Mouse (Mus musculus): ENCODE results near the gene Dhh. TPM values are rescaled to one million over a fixed set of nuclear protein-coding genes. Genes with fewer than 3 reads are reported as not detected.
"Not testable (repeated sequence)": the region's sequence is repeated elsewhere in the genome, so short reads cannot be mapped to it uniquely, and the experiment has no call there.

Gene Dhh
- total RNA-seq (2015; ENCODE audit: low replicate concordance) (not detected in 2 replicates), total RNA-seq (2017; ENCODE audit: low replicate concordance) (not detected in 2 replicates)

GRCm38 (mm10) chr15:98897928-98898800 is at the start of gene Dhh:
TSS of gene Dhh (minus strand) at chr15:98898540.
- no peak for ATAC-seq (replicated peaks; ENCODE audit: low FRiP score, poor library complexity, severe bottlenecking)

- no peak for ATAC-seq (replicated peaks; ENCODE audit: low FRiP score, poor library complexity, severe bottlenecking)
Measured at GRCm38 (mm10) chr15:98947884-98948283, 49.5 kb upstream of the Dhh start.

GRCm38 (mm10) chr15:98943133-98943532 is 44.8 kb upstream of the Dhh start:
- ATAC-seq (replicated peaks; ENCODE audit: low FRiP score, poor library complexity, severe bottlenecking) = no peak

GRCm38 (mm10) chr15:98942081-98942480 is 43.7 kb upstream of the Dhh start:
- no peak for ATAC-seq (replicated peaks; ENCODE audit: low FRiP score, poor library complexity, severe bottlenecking)

GRCm38 (mm10) chr15:98941539-98941938 is 43.2 kb upstream of the Dhh start:
- ATAC-seq (replicated peaks; ENCODE audit: low FRiP score, poor library complexity, severe bottlenecking) = no peak

- no peak for ATAC-seq (replicated peaks; ENCODE audit: low FRiP score, poor library complexity, severe bottlenecking)
Measured at GRCm38 (mm10) chr15:98940816-98941215, 42.5 kb upstream of the Dhh start.

- ATAC-seq (replicated peaks; ENCODE audit: low FRiP score, poor library complexity, severe bottlenecking) = peak; percentile 79
Measured at GRCm38 (mm10) chr15:98934217-98934839, 36.0 kb upstream of the Dhh start, which contains the start of gene Tuba1b. TSS of gene Tuba1b (minus strand) at chr15:98934565.

GRCm38 (mm10) chr15:98933833-98934216 is 35.5 kb upstream of the Dhh start:
- peak; percentile 81 for ATAC-seq (replicated peaks; ENCODE audit: low FRiP score, poor library complexity, severe bottlenecking)

- ATAC-seq (replicated peaks; ENCODE audit: low FRiP score, poor library complexity, severe bottlenecking) = not testable (repeated sequence)
Measured at GRCm38 (mm10) chr15:98933004-98933671, 34.8 kb upstream of the Dhh start.

- ATAC-seq (replicated peaks; ENCODE audit: low FRiP score, poor library complexity, severe bottlenecking) = no peak
Measured at GRCm38 (mm10) chr15:98930998-98931397, 32.7 kb upstream of the Dhh start.

- ATAC-seq (replicated peaks; ENCODE audit: low FRiP score, poor library complexity, severe bottlenecking) = no peak
Measured at GRCm38 (mm10) chr15:98930017-98930734, 31.8 kb upstream of the Dhh start.

GRCm38 (mm10) chr15:98928598-98929240 is 30.4 kb upstream of the Dhh start:
- ATAC-seq (replicated peaks; ENCODE audit: low FRiP score, poor library complexity, severe bottlenecking) = no peak

- no peak for ATAC-seq (replicated peaks; ENCODE audit: low FRiP score, poor library complexity, severe bottlenecking)
Measured at GRCm38 (mm10) chr15:98927566-98927965, 29.2 kb upstream of the Dhh start.

- ATAC-seq (replicated peaks; ENCODE audit: low FRiP score, poor library complexity, severe bottlenecking) = no peak
Measured at GRCm38 (mm10) chr15:98924682-98925081, 26.3 kb upstream of the Dhh start.

GRCm38 (mm10) chr15:98923031-98923537 is 24.7 kb upstream of the Dhh start:
- ATAC-seq (replicated peaks; ENCODE audit: low FRiP score, poor library complexity, severe bottlenecking) = no peak

GRCm38 (mm10) chr15:98922581-98922980 is 24.2 kb upstream of the Dhh start:
- ATAC-seq (replicated peaks; ENCODE audit: low FRiP score, poor library complexity, severe bottlenecking) = no peak

- no peak for ATAC-seq (replicated peaks; ENCODE audit: low FRiP score, poor library complexity, severe bottlenecking)
Measured at GRCm38 (mm10) chr15:98921510-98921909, 23.2 kb upstream of the Dhh start.

GRCm38 (mm10) chr15:98918499-98918895 is 20.2 kb upstream of the Dhh start:
- not testable (repeated sequence) for ATAC-seq (replicated peaks; ENCODE audit: low FRiP score, poor library complexity, severe bottlenecking)
